Mouse (Mus musculus): ENCODE results near the gene Olfr1322.

Olfr1322 gene

GRCm38 (mm10) chrX:49891383-49891782 lies at the start of gene Olfr1322:
TSS of gene Olfr1322 (minus strand) at chrX:49891483.
- no peak for DNase-seq

GRCm38 (mm10) chrX:49877651-49878349 lies 13.5 kb downstream of the Olfr1322 start:
- no peak for DNase-seq

Data from right cerebral cortex, postnatal 25 days (tissue).